Mouse (Mus musculus): Measurements from ENCODE around the gene Nampt. TPM values are rescaled to one million over a fixed set of nuclear protein-coding genes. Genes with fewer than 3 reads are reported as not detected.
A peak's percentile ranks its signal among the peaks of the same experiment; 100 is the strongest.

The Nampt gene
- polyA plus RNA-seq, 1 experiment from 2014 or later = 28.3 TPM

GRCm38 (mm10) chr12:32822066-32822465 is 2.7 kb downstream of the Nampt start:
- Histone ChIP-seq H3K4me3 (no peak overlapping the region), H3K9ac (no peak overlapping the region), H3K9me3 (no peaks in the 10 kb centered on the region), H3K4me1 (peaks cover 6% of the 10 kb centered on the region), H3K4me2 (no peak overlapping the region), H3K27me3 (no peaks in the 10 kb centered on the region), H3K27ac (no peak overlapping the region), H3K36me3 (peaks cover 12% of the 10 kb centered on the region; the same call in 1 of the 2 replicates)
- WGBS = 34% methylated on average over 4 of the region's 4 CpGs
- no peak for ATAC-seq (ENCODE audit: borderline replicate concordance, extremely low read depth, low FRiP score, low TSS enrichment)

GRCm38 (mm10) chr12:32824586-32824985 is 5.2 kb downstream of the Nampt start:
- 93% methylated on average over 6 of the region's 6 CpGs for WGBS
- H3K4me3 ChIP-seq = no peak overlapping the region
- H3K4me1 ChIP-seq = peaks cover 6% of the 10 kb centered on the region
- no peak for ATAC-seq (ENCODE audit: borderline replicate concordance, extremely low read depth, low FRiP score, low TSS enrichment)
- no peak overlapping the region for H3K9ac ChIP-seq
- H3K36me3 ChIP-seq = peaks cover 12% of the 10 kb centered on the region; the same call in 1 of the 2 replicates
- no peak overlapping the region for H3K27ac ChIP-seq
- H3K9me3 ChIP-seq = no peaks in the 10 kb centered on the region
- no peaks in the 10 kb centered on the region for H3K27me3 ChIP-seq
- H3K4me2 ChIP-seq = no peak overlapping the region

- Histone ChIP-seq H3K4me2 (no peak overlapping the region), H3K9me3 (no peaks in the 10 kb centered on the region), H3K4me1 (peaks cover 2% of the 10 kb centered on the region), H3K36me3 (peaks cover 12% of the 10 kb centered on the region; the same call in 1 of the 2 replicates), H3K9ac (no peak overlapping the region), H3K4me3 (no peak overlapping the region), H3K27me3 (no peaks in the 10 kb centered on the region), H3K27ac (no peak overlapping the region)
- ATAC-seq (ENCODE audit: borderline replicate concordance, extremely low read depth, low FRiP score, low TSS enrichment) = no peak
- 33% methylated on average over 3 of the region's 3 CpGs for WGBS
These were observed 7.6 kb downstream of the Nampt start for GRCm38 (mm10) chr12:32826971-32827370.

GRCm38 (mm10) chr12:32828137-32828760 is 8.9 kb downstream of the Nampt start:
- peaks cover 14% of the 10 kb centered on the region; the same call in 1 of the 2 replicates for H3K36me3 ChIP-seq
- H3K9me3 ChIP-seq = no peaks in the 10 kb centered on the region
- no peak for ATAC-seq (ENCODE audit: borderline replicate concordance, extremely low read depth, low FRiP score, low TSS enrichment)
- no peak overlapping the region for H3K4me3 ChIP-seq
- no peaks in the 10 kb centered on the region for H3K4me1 ChIP-seq
- H3K9ac ChIP-seq = no peak overlapping the region
- no peaks in the 10 kb centered on the region for H3K27me3 ChIP-seq
- no peak overlapping the region for H3K4me2 ChIP-seq
- WGBS = 72% methylated on average over 8 of the region's 8 CpGs
- H3K27ac ChIP-seq = no peak overlapping the region

- Histone ChIP-seq H3K36me3 (peaks cover 11% of the 10 kb centered on the region), H3K27me3 (no peaks in the 10 kb centered on the region), H3K4me3 (no peak overlapping the region), H3K4me2 (no peak overlapping the region), H3K4me1 (no peaks in the 10 kb centered on the region), H3K9ac (no peak overlapping the region), H3K27ac (no peak overlapping the region), H3K9me3 (no peaks in the 10 kb centered on the region)
- no peak for ATAC-seq (ENCODE audit: borderline replicate concordance, extremely low read depth, low FRiP score, low TSS enrichment)
- WGBS = 86% methylated on average over 9 of the region's 9 CpGs
These were observed 10.2 kb downstream of the Nampt start for GRCm38 (mm10) chr12:32829321-32830090.

- no peaks in the 10 kb centered on the region for H3K4me1 ChIP-seq
- no peak overlapping the region for H3K27ac ChIP-seq
- H3K9ac ChIP-seq = no peak overlapping the region
- H3K9me3 ChIP-seq = no peaks in the 10 kb centered on the region
- H3K36me3 ChIP-seq = peaks cover 17% of the 10 kb centered on the region
- no peaks in the 10 kb centered on the region for H3K27me3 ChIP-seq
- no peak for ATAC-seq (ENCODE audit: borderline replicate concordance, extremely low read depth, low FRiP score, low TSS enrichment)
- 85% methylated on average over 3 of the region's 3 CpGs for WGBS
- no peak overlapping the region for H3K4me3 ChIP-seq
- no peak overlapping the region for H3K4me2 ChIP-seq
These were observed 12.7 kb downstream of the Nampt start for GRCm38 (mm10) chr12:32832076-32832475.

- 85% methylated on average over 6 of the region's 6 CpGs for WGBS
- no peaks in the 10 kb centered on the region for H3K4me1 ChIP-seq
- no peaks in the 10 kb centered on the region for H3K27me3 ChIP-seq
- H3K36me3 ChIP-seq = peaks cover 28% of the 10 kb centered on the region
- H3K4me3 ChIP-seq = no peak overlapping the region
- no peak for ATAC-seq (ENCODE audit: borderline replicate concordance, extremely low read depth, low FRiP score, low TSS enrichment)
- H3K27ac ChIP-seq = 0 out of 2 replicates have a peak overlapping the region, but pooled peaks have one; percentile 15
- no peak overlapping the region for H3K4me2 ChIP-seq
- H3K9me3 ChIP-seq = no peaks in the 10 kb centered on the region
- H3K9ac ChIP-seq = no peak overlapping the region
These were observed 15.4 kb downstream of the Nampt start for GRCm38 (mm10) chr12:32834781-32835180.

- no peak overlapping the region for H3K4me3 ChIP-seq
- ATAC-seq (ENCODE audit: borderline replicate concordance, extremely low read depth, low FRiP score, low TSS enrichment) = no peak
- H3K27ac ChIP-seq = 0 out of 2 replicates have a peak overlapping the region, but pooled peaks have one; percentile 15
- no peak overlapping the region for H3K4me2 ChIP-seq
- no peak overlapping the region for H3K9ac ChIP-seq
- 45% methylated on average over 4 of the region's 4 CpGs for WGBS
- no peaks in the 10 kb centered on the region for H3K27me3 ChIP-seq
- no peaks in the 10 kb centered on the region for H3K4me1 ChIP-seq
- no peaks in the 10 kb centered on the region for H3K9me3 ChIP-seq
- H3K36me3 ChIP-seq = peaks cover 30% of the 10 kb centered on the region
These were observed 15.9 kb downstream of the Nampt start for GRCm38 (mm10) chr12:32835235-32835634.

GRCm38 (mm10) chr12:32838406-32838805 is 19.1 kb downstream of the Nampt start:
- ATAC-seq (ENCODE audit: borderline replicate concordance, extremely low read depth, low FRiP score, low TSS enrichment) = no peak
- H3K36me3 ChIP-seq = peaks cover 37% of the 10 kb centered on the region
- H3K9me3 ChIP-seq = no peaks in the 10 kb centered on the region
- H3K9ac ChIP-seq = no peak overlapping the region
- no peak overlapping the region for H3K27ac ChIP-seq
- H3K4me1 ChIP-seq = no peaks in the 10 kb centered on the region
- no peak overlapping the region for H3K4me2 ChIP-seq
- H3K4me3 ChIP-seq = no peak overlapping the region
- no peaks in the 10 kb centered on the region for H3K27me3 ChIP-seq
- 82% methylated on average over 4 of the region's 4 CpGs for WGBS

- 94% methylated on average over 9 of the region's 9 CpGs for WGBS
- no peaks in the 10 kb centered on the region for H3K4me1 ChIP-seq
These were observed 19.6 kb downstream of the Nampt start for GRCm38 (mm10) chr12:32838954-32839353.

GRCm38 (mm10) chr12:32841442-32841900 is 22.1 kb downstream of the Nampt start:
- ATAC-seq (ENCODE audit: borderline replicate concordance, extremely low read depth, low FRiP score, low TSS enrichment) = no peak
- Histone ChIP-seq H3K4me3 (no peak overlapping the region), H3K9ac (no peak overlapping the region), H3K4me2 (no peak overlapping the region), H3K36me3 (peaks cover 39% of the 10 kb centered on the region; the same call in 1 of the 2 replicates), H3K27me3 (no peaks in the 10 kb centered on the region), H3K27ac (no peak overlapping the region), H3K9me3 (no peaks in the 10 kb centered on the region), H3K4me1 (no peaks in the 10 kb centered on the region)
- WGBS = 45% methylated on average over 7 of the region's 7 CpGs

More at GRCm38 (mm10) chr12:32838954-32839353, 19.6 kb downstream of the Nampt start:
- Histone ChIP-seq H3K9me3 (no peaks in the 10 kb centered on the region), H3K36me3 (peaks cover 37% of the 10 kb centered on the region), H3K27me3 (no peaks in the 10 kb centered on the region), H3K4me2 (no peak overlapping the region), H3K9ac (no peak overlapping the region), H3K27ac (no peak overlapping the region), H3K4me3 (no peak overlapping the region)
- ATAC-seq (ENCODE audit: borderline replicate concordance, extremely low read depth, low FRiP score, low TSS enrichment) = no peak

- Histone ChIP-seq H3K36me3 (peaks cover 32% of the 10 kb centered on the region; the same call in 1 of the 2 replicates), H3K4me2 (no peak overlapping the region), H3K9ac (no peak overlapping the region), H3K4me3 (no peak overlapping the region), H3K9me3 (no peaks in the 10 kb centered on the region), H3K27me3 (no peaks in the 10 kb centered on the region), H3K27ac (no peak overlapping the region), H3K4me1 (no peaks in the 10 kb centered on the region)
- WGBS = 83% methylated on average over 8 of the region's 8 CpGs
- no peak for ATAC-seq (ENCODE audit: borderline replicate concordance, extremely low read depth, low FRiP score, low TSS enrichment)
These were observed 27.0 kb downstream of the Nampt start for GRCm38 (mm10) chr12:32846325-32846724.
